In the genomic region with DNA sequence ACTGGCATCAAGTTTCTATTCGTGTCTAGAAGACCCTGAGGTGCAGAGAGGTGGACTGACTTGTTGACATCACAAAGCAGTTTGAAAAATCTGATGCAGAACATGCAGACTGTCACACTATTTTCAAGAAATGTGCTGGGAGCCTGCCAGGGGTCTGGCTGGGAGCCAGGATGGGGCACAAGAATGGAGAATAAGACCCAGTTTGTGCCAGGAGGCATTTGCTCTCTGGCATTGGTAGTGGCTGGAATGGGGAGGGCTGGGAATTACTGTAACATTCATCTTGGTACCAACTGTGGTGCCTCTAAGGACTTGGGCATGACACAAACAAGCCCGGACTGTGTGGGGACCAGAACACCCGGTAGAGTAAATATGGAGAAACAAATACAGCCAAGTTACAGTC, we compare ENCODE assay signal across 8 mouse cellular contexts.
DNase-seq lines count a peak whose midpoint lies in the region; ATAC-seq lines count a peak whose summit lies in the region.
"Had no signal": no experiment of that assay in that cellular context is flagged by ENCODE, and none has a peak within 500 bp of the region (broad histone marks: within the 10 kb centered on the region; RNA-seq: fewer than 3 reads in every experiment).

No protein-coding gene starts in this region.

- H3K9me3 ChIP-seq in hindbrain, embryonic 14.5 days (ENCODE audit: control insufficient read depth, low read length): no peaks in the 10 kb centered on the region
- no peaks in the 10 kb centered on the region for H3K9me3 ChIP-seq in hindbrain, embryonic 11.5 days (ENCODE audit: control insufficient read depth, low read length)
- no peaks in the 10 kb centered on the region for H3K9me3 ChIP-seq in midbrain, embryonic 13.5 days
- H3K9me3 ChIP-seq: liver, embryonic 15.5 days had no signal

- DNase-seq in hindbrain, embryonic 14.5 days (ENCODE audit: low spot score): peak; percentile 53
- DNase-seq in hindbrain, embryonic 11.5 days (ENCODE audit: low spot score): no peak
- DNase-seq in adrenal gland, postnatal 25 days: peak; percentile 39
- peak; percentile 23 for DNase-seq in cerebellum, adult 9-10 months
- DNase-seq in layer of hippocampus, postnatal 36 days: peak; percentile 56 to 58
- DNase-seq in embryo, embryonic 11 days: no peak

- no peak overlapping the region for H3K4me3 ChIP-seq in hindbrain, embryonic 14.5 days (replicated peaks; ENCODE audit: low read length)
- H3K4me3 ChIP-seq in hindbrain, embryonic 11.5 days (ENCODE audit: low read depth, low read length): no peak overlapping the region
- no peak overlapping the region for H3K4me3 ChIP-seq in midbrain, embryonic 13.5 days (replicated peaks)
- H3K4me3 ChIP-seq: liver, embryonic 15.5 days had no signal

- WGBS in hindbrain, embryonic 14.5 days: 55% methylated on average over 3 of the region's 3 CpGs
- 77% methylated on average over 3 of the region's 3 CpGs for WGBS in hindbrain, embryonic 11.5 days
- 75% methylated on average over 3 of the region's 3 CpGs for WGBS in midbrain, embryonic 13.5 days

- H3K4me2 ChIP-seq in hindbrain, embryonic 14.5 days (replicated peaks): no peak overlapping the region
- H3K4me2 ChIP-seq in hindbrain, embryonic 11.5 days (replicated peaks; ENCODE audit: low read depth, low read length): no peak overlapping the region
- H3K4me2 ChIP-seq in midbrain, embryonic 13.5 days (replicated peaks): no peak overlapping the region
- H3K4me2 ChIP-seq: liver, embryonic 15.5 days had no signal

- peak; percentile 60; the same call in 1 of the 2 replicates for ATAC-seq in hindbrain, embryonic 14.5 days (ENCODE audit: low FRiP score)
- ATAC-seq in hindbrain, embryonic 11.5 days (ENCODE audit: low FRiP score): no peak
- no peak for ATAC-seq in midbrain, embryonic 13.5 days

- H3K27me3 ChIP-seq in hindbrain, embryonic 14.5 days (ENCODE audit: control insufficient read depth, insufficient read depth, low read length): no peaks in the 10 kb centered on the region
- H3K27me3 ChIP-seq in hindbrain, embryonic 11.5 days (ENCODE audit: control insufficient read depth, insufficient read depth, low read length): no peaks in the 10 kb centered on the region
- no peaks in the 10 kb centered on the region for H3K27me3 ChIP-seq in midbrain, embryonic 13.5 days
- H3K27me3 ChIP-seq: liver, embryonic 15.5 days had no signal

- no peaks in the 10 kb centered on the region for H3K36me3 ChIP-seq in hindbrain, embryonic 14.5 days (replicated peaks; ENCODE audit: control insufficient read depth, insufficient read depth)
- no peaks in the 10 kb centered on the region for H3K36me3 ChIP-seq in hindbrain, embryonic 11.5 days (ENCODE audit: control insufficient read depth, insufficient read depth, low read length)
- H3K36me3 ChIP-seq in midbrain, embryonic 13.5 days: no peaks in the 10 kb centered on the region
- H3K36me3 ChIP-seq: liver, embryonic 15.5 days had no signal

- H3K27ac ChIP-seq in hindbrain, embryonic 14.5 days: no peak overlapping the region
- H3K27ac ChIP-seq in hindbrain, embryonic 11.5 days (ENCODE audit: low read depth, low read length): no peak overlapping the region
- H3K27ac ChIP-seq in midbrain, embryonic 13.5 days: no peak overlapping the region
- H3K27ac ChIP-seq: liver, embryonic 15.5 days had no signal

- H3K4me1 ChIP-seq in hindbrain, embryonic 14.5 days (replicated peaks; ENCODE audit: control insufficient read depth, insufficient read depth, low read length): peaks cover 9% of the 10 kb centered on the region; the same call in 1 of the 2 replicates
- no peaks in the 10 kb centered on the region for H3K4me1 ChIP-seq in hindbrain, embryonic 11.5 days (replicated peaks; ENCODE audit: control insufficient read depth, insufficient read depth, low read length)
- H3K4me1 ChIP-seq in midbrain, embryonic 13.5 days (replicated peaks): peaks cover 8% of the 10 kb centered on the region; the same call in 1 of the 2 replicates
- H3K4me1 ChIP-seq: liver, embryonic 15.5 days had no signal

- no peak overlapping the region for H3K9ac ChIP-seq in hindbrain, embryonic 14.5 days
- H3K9ac ChIP-seq in hindbrain, embryonic 11.5 days (ENCODE audit: low read depth, low read length): no peak overlapping the region
- H3K9ac ChIP-seq in midbrain, embryonic 13.5 days (replicated peaks): no peak overlapping the region
- H3K9ac ChIP-seq: liver, embryonic 15.5 days had no signal

Comparison
In these comparisons a context has a peak if more than half of its experiments do, and no peak if none do; other contexts are left out.
1. DNase-seq: peak in hindbrain, embryonic 14.5 days (single experiment), adrenal gland, postnatal 25 days (single experiment), cerebellum, adult 9-10 months (single experiment) and layer of hippocampus, postnatal 36 days (2 of 2); none in hindbrain, embryonic 11.5 days (single experiment) and embryo, embryonic 11 days (single experiment).